Mouse (Mus musculus): ENCODE measurements around the gene Ttll13. TPM values are rescaled to one million over a fixed set of nuclear protein-coding genes. Genes with fewer than 3 reads are reported as not detected.

The Ttll13 gene
- total RNA-seq, 2 experiments from 2014 or later: 0.45 to 0.74 TPM

DNA sequence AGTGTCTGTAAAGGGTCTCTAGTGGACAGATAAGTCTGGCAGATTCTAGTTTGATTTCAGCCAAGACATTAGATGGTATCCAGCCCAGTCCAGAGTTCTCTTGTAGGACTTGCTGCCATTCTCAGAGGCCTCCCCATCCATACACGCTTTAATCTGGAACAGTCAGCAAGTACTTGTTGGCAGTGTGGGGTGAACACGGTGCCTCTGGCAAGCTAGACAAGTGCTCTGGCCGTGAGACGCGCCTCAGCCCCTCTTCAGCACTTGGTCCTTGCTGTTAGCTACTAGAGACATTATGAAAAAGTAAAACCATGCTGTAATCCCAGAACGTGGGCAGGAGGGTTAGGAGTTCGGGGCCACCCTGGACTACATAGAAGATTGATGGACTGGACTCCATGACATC lies 32.6 kb upstream of the Ttll13 start:
- intact Hi-C loops (cut with DNase I): loop anchor here (10.0 kb wide), 1 partner anchor 199 kb away; no protein-coding TSS in a partner anchor
- no peak for DNase-seq

DNA sequence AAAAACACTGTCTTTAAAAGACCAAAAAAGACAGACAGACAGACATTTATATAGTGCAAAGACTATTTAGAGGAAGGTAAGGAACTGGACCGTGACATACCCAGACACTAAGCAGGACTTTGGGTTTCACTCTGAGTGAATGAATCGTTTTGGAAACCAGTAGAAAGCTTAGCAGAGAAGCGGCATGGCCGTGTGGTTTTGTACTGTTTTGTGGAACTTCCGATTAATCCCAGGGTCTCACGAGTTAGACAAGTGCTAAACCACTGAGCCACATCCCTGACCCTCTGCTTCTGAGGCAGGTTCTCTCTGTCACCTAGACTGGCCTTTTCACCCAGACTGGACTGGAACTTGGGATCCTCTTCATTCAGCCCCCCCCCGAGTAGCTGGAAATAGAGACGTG lies 31.7 kb upstream of the Ttll13 start:
- no peak for DNase-seq

GRCm38 (mm10) chr7:80215398-80215797 lies 30.8 kb upstream of the Ttll13 start:
- peak; percentile 78 to 86 for DNase-seq
- intact Hi-C loops (cut with DNase I): loop anchor here (1.0 to 10.0 kb wide), 3 partner anchors 58 to 201 kb away; no protein-coding TSS in a partner anchor

More for the DNA sequence above, 31.7 kb upstream of the Ttll13 start:
- intact Hi-C loops (cut with DNase I): loop anchor here (10.0 kb wide), 1 partner anchor 200 kb away; no protein-coding TSS in a partner anchor

GRCm38 (mm10) chr7:80216566-80216965 lies 29.6 kb upstream of the Ttll13 start:
- DNase-seq: peak; percentile 66 to 71

DNA sequence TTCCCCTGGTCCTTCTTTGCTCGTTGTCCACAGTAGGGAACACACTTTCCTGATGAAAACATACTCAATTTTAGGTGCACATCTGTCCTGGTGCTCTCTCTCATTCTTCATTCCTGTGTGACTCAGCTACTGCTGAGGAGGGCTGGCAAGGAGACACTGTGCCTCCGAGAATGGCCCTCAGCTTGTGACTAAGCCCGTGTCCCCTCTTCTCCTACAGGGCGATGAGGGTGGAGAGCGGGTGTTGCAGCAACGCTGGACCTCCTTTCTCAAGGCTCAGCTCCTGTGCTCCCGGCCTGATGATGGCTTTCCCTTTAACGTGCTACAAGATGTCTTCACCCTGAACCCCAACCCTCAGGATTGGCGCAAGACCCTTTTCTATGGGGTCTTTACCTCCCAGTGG lies 27.5 kb upstream of the Ttll13 start:
- no peak for DNase-seq
- intact Hi-C loops (cut with DNase I): loop anchor here (5.0 to 10.0 kb wide), 2 partner anchors 61 to 204 kb away; no protein-coding TSS in a partner anchor

More at GRCm38 (mm10) chr7:80216566-80216965, 29.6 kb upstream of the Ttll13 start:
- intact Hi-C loops (cut with DNase I): loop anchor here (5.0 to 10.0 kb wide), 2 partner anchors 59 to 202 kb away; no protein-coding TSS in a partner anchor

GRCm38 (mm10) chr7:80220237-80220797 lies 25.9 kb upstream of the Ttll13 start:
- intact Hi-C loops (cut with DNase I): no loop called here
- DNase-seq: no peak

- intact Hi-C loops (cut with DNase I): no loop called here
Measured at GRCm38 (mm10) chr7:80221179-80221750, 24.9 kb upstream of the Ttll13 start.

GRCm38 (mm10) chr7:80227065-80227464 lies 19.1 kb upstream of the Ttll13 start:
- intact Hi-C loops (cut with DNase I): no loop called here

More at GRCm38 (mm10) chr7:80221179-80221750, 24.9 kb upstream of the Ttll13 start:
- DNase-seq: no peak

DNA sequence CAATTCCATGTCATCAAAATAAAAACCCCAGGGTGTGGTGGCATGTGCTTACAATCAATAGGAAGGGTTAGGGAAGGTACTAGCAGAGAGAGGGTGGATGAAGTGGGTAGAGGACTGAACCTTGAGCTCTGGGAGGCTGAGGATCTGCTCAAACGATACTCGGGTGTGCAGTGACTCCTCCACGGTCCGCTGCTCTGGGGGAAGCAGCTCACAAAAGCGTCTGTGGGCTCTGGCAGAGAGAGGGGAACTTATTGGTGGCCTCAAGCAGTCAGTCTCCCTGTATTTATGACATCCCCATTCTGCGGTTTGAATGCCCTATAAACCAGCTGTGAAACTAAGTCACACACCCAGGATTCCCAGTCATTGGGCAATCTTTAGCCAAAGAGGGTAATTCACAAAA lies 16.0 kb upstream of the Ttll13 start:
- intact Hi-C loops (cut with DNase I): no loop called here
- no peak for DNase-seq

More at GRCm38 (mm10) chr7:80227065-80227464, 19.1 kb upstream of the Ttll13 start:
- no peak for DNase-seq

DNA sequence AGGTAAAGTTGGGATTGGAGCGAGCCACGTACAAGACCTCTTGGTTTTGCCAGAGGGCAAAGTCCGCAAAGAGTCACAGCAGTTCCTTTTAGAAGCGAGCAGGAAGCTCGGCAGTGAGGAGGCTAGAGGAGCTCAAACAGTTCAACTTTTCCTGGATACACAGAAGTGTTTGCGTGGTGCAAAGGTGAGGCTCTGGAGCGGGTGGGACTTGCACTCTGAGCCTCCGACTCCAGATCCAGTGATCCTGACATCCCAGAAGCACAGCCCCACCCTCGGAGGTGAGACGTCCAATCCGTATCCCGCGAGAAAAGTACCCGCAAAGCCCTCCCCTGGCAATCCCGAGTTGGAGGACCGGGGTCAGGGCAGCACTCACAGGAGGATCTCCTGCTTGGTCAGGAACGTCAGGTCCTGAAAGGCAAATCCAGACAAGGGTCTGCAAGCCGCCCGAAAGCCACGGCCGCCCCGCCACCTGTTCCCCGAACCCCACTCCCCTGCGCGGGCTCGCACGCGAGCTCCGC lies 14.1 kb upstream of the Ttll13 start:
- intact Hi-C loops (cut with DNase I): no loop called here
- DNase-seq: no peak

DNA sequence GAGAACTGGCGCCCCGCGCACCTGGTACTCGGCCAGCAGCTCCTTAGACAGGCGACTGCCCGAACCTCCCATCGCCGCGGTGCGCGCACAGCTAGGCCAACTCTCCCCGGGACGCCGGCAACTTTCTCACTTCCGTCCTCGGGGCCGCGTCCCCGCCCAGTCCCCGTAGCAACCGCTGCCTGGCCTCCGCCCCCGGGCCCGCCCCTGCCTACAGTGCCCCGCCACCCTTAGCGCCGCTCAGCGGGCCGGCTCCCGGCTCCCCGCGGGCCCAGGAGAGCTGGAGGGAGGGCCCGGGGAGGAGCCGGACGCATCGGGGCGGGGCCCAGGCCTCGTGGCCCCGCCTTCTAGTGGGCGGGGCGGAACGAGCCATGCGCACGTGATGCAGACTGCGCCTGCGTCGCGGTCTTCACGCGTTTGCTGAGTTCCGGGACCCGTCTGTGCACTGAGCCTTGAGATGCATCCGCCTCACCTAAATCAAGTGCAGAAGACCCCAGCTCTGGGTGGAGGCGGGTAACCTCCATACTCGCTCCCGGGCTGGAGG lies 13.6 kb upstream of the Ttll13 start, which contains the start of the genes Cib1 and Gdpgp1:
Gene Cib1, minus strand, starts transcription at position 325 of the 541 bp plus-strand sequence.
Gene Gdpgp1, plus strand, starts transcription at position 377 of the 541 bp plus-strand sequence.
- DNase-seq: peak; percentile 97 to 98
- intact Hi-C loops (cut with DNase I): no loop called here

DNA sequence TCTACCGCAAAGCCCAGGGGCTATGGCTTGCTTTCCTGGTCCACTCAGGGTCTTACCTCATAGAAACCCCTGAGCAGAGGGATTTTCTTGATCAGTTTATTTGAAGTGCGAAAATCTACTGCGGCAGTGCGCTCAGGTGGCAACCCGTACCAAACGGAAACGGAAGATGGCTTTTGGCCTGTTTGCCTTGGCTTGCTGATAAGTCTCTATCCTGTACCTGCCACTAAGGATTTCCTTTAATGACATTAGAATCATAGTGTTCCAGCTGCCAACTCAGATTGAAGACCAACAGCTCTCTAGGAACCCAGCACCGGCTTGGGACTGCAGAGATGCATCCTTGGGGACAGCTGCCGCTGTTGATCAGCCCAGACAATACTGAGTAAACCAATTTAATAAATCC lies 12.4 kb upstream of the Ttll13 start:
- intact Hi-C loops (cut with DNase I): no loop called here
- no peak for DNase-seq

DNA sequence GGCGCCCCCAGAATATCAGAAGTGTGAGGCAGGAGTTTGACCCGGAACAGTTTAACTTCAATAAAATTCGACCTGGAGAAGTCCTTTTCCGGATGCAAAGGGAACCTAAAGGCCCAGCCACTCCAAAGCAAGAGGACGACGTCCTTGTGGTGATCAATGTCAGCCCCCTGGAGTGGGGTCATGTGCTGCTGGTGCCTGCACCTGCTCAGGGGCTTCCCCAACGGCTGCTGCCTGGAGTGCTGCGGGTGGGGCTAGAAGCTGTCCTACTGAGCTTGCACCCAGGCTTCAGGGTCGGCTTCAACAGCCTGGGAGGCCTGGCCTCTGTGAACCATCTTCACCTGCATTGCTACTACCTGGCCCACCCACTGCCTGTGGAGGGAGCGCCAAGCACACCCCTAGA lies 7.6 kb upstream of the Ttll13 start:
- intact Hi-C loops (cut with DNase I): no loop called here
- no peak for DNase-seq

DNA sequence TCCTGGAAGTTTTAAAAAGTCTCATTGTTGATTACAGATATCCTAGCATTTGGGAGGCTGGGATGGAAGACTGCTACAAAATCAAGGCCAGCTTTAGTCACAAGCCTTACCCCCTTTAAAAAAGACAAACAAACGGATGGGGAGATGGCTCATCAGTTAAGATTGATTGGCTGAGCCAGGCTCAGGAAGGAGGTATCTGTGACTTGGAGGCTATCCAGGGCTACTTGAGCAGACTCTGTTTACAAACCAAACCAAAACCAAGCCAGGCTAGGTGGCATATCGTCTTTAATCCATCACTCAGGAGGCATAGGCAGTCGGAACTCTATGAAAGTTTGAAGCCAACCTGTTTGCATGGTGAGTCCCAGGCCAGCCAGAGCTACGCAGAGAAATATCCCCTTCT lies 4.5 kb upstream of the Ttll13 start:
- intact Hi-C loops (cut with DNase I): no loop called here
- no peak for DNase-seq

DNA sequence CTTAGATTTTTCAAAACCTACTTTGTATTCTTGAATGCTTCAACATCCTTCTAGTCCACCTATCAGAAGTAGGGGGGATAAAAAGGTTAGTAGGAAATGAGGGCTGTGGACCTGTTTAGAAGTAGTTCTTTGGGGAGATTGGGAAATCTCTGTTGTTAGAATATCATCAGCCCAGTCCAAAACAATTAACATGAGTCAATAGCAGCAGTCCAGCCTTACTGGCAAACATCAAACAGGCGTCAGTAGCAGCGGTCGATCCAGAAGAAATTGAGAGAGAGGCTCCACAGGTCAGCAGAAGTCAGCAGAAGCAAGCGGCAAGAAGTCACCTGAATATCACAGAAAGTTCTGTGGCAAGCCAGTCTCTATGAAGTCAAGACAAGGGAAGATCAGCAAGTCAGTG lies 1.3 kb upstream of the Ttll13 start:
- intact Hi-C loops (cut with DNase I): no loop called here
- DNase-seq: no peak

GRCm38 (mm10) chr7:80246859-80247258 lies 683 bp downstream of the Ttll13 start:
- peak in 1 of 2 experiments; percentile 11 for DNase-seq
- intact Hi-C loops (cut with DNase I): no loop called here

- no peak for DNase-seq
- intact Hi-C loops (cut with DNase I): no loop called here
Measured at GRCm38 (mm10) chr7:80252437-80252836, 6.3 kb downstream of the Ttll13 start.

DNA sequence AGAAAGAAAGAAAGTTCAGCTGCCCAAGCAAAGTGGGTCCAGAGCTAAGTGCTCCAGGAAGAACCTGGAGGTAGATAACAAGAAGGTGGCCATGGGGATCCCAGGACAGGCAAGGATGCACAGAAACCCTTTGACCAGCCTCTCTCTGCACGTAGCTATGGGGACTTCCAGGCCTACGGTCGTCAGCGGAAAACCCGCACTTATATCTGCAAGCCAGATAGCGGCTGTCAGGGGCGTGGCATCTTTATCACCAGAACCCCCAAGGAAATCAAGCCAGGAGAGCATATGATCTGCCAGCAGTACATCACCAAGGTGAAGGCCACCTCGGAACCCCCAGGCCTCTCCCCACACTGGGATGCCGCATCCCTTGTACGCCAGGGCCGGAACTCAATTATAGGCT lies 6.7 kb downstream of the Ttll13 start:
- intact Hi-C loops (cut with DNase I): no loop called here
- no peak for DNase-seq

DNA sequence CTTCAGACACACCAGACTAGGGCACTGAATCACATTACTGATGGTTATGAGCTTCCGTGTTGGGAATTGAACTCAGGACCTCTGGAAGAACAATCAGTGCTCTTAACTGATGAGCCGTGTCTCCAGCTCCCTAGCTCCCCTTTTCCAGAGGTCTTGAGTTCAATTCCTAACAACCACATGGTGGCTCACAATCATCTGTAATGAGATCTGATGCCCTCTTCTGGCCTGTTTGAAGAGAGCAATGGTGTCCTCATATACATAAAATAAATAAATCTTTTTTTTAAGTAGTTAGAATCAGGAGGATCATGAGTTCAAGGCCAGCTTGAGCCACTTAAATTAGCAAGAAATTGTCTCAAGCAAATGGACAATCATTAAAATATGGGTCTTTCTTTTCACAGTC lies 9.8 kb downstream of the Ttll13 start:
- intact Hi-C loops (cut with DNase I): loop anchor here (2.0 kb wide), 1 partner anchor 115 kb away; no protein-coding TSS in a partner anchor
- no peak for DNase-seq

GRCm38 (mm10) chr7:80257706-80258105 lies 11.5 kb downstream of the Ttll13 start:
- DNase-seq: no peak
- intact Hi-C loops (cut with DNase I): loop anchor here (2.0 kb wide), 1 partner anchor 117 kb away; no protein-coding TSS in a partner anchor

GRCm38 (mm10) chr7:80260625-80261371 lies 14.6 kb downstream of the Ttll13 start, which contains the start of gene Ngrn:
Gene Ngrn (plus strand): TSS chr7:80261215.
- intact Hi-C loops (cut with DNase I): no loop called here
- peak; percentile 89 to 93 for DNase-seq
